Mouse (Mus musculus) MEL (cell line): ENCODE measurements around the gene Zdhhc12. TPM values are rescaled to one million over a fixed set of nuclear protein-coding genes. Genes with fewer than 3 reads are reported as not detected.

Experiments used
- DNase-seq: peaks from one replicate; pipeline ENCODE4 v3.0.0; 2011; ENCODE audit warnings: low read depth, low spot score
- H3K27ac ChIP-seq: 2 replicates; pipeline ENCODE4 v1.5.1; 2012; ENCODE audit warnings: low read depth, mild to moderate bottlenecking, control low read depth, low read length, moderate library complexity; ENCODE audit not compliant: control insufficient read depth
- H3K27me3 ChIP-seq, 2 experiments: fragments of 150-350 bp in 1 of 2; sonication (generic) in 1 of 2; 2 replicates each; pipeline ENCODE4 v1.6.1; 2012; ENCODE audit warnings: low read length in 2 of 2, mild to moderate bottlenecking in 2 of 2, improper control_type of control experiment in 1 of 2, moderate library complexity in 1 of 2; ENCODE audit not compliant: insufficient read depth in 2 of 2, control insufficient read depth in 1 of 2
- H3K36me3 ChIP-seq, 2 experiments: 2 replicates each; pipeline ENCODE4 v1.6.1; 2012 to 2014; ENCODE audit warnings: low read length in 2 of 2, improper control_type of control experiment in 1 of 2, inconsistent platforms in 1 of 2, mild to moderate bottlenecking in 1 of 2; ENCODE audit not compliant: insufficient read depth in 2 of 2, control insufficient read depth in 1 of 2
- H3K4me1 ChIP-seq, 2 experiments: fragments of 150-350 bp in 1 of 2; sonication (generic) in 1 of 2; 2 replicates each; pipeline ENCODE4 v1.6.1; 2012; ENCODE audit warnings: low read length in 2 of 2, improper control_type of control experiment in 1 of 2, mild to moderate bottlenecking in 1 of 2; ENCODE audit not compliant: insufficient read depth in 2 of 2, control insufficient read depth in 1 of 2
- H3K4me3 ChIP-seq, 2 experiments: fragments of 150-350 bp in 1 of 2; sonication (generic) in 1 of 2; 2 replicates each; pipeline ENCODE4 v1.5.1; 2012; ENCODE audit warnings: low read depth in 2 of 2, low read length in 2 of 2, mild to moderate bottlenecking in 2 of 2, moderate library complexity in 2 of 2, control low read depth in 1 of 2, improper control_type of control experiment in 1 of 2; ENCODE audit not compliant: control insufficient read depth in 1 of 2, insufficient read depth in 1 of 2
- H3K79me2 ChIP-seq: 2 replicates; pipeline ENCODE4 v1.6.1; 2012; ENCODE audit warnings: mild to moderate bottlenecking, low read length, moderate library complexity; ENCODE audit not compliant: control insufficient read depth, poor library complexity, insufficient read depth
- H3K9ac ChIP-seq: 2 replicates; pipeline ENCODE4 v1.6.1; 2012; ENCODE audit warnings: low read depth, mild to moderate bottlenecking, control low read depth, low read length, moderate library complexity; ENCODE audit not compliant: control insufficient read depth, poor library complexity, severe bottlenecking
- H3K9me3 ChIP-seq: fragments of 150-350 bp; sonication (generic); replicated peaks from 2 replicates; pipeline ENCODE4 v1.6.1; 2012; ENCODE audit warnings: mild to moderate bottlenecking, low read length, improper control_type of control experiment, moderate library complexity; ENCODE audit not compliant: insufficient read depth
- BHLHE40 ChIP-seq: IDR thresholded peaks from 2 replicates; pipeline ENCODE4 v1.6.1; 2012; ENCODE audit warnings: low read depth, mild to moderate bottlenecking, inconsistent platforms, low read length, improper control_type of control experiment, borderline replicate concordance
- CHD1 ChIP-seq: IDR thresholded peaks from 2 replicates; pipeline ENCODE4 v1.6.1; 2012; ENCODE audit warnings: low read depth, mild to moderate bottlenecking, inconsistent platforms, low read length, improper control_type of control experiment
- CHD2 ChIP-seq: IDR thresholded peaks from 2 replicates; pipeline ENCODE4 v1.6.1; 2011; ENCODE audit warnings: low read length, improper control_type of control experiment
- CTCF ChIP-seq, 3 experiments: IDR thresholded peaks in 2 of 3; conservative IDR thresholded peaks in 1 of 3; 2 replicates each; pipeline ENCODE4 v1.5.1; 2011 to 2012; ENCODE audit warnings: low read length in 3 of 3, low read depth in 2 of 3, mild to moderate bottlenecking in 2 of 3, improper control_type of control experiment in 1 of 3, inconsistent platforms in 1 of 3, mixed read lengths in 1 of 3, moderate library complexity in 1 of 3; ENCODE audit not compliant: control insufficient read depth in 1 of 3, insufficient read depth in 1 of 3, poor library complexity in 1 of 3, severe bottlenecking in 1 of 3
- E2F4 ChIP-seq: IDR thresholded peaks from 2 replicates; pipeline ENCODE4 v1.6.1; 2011; ENCODE audit warnings: low read depth, low read length, improper control_type of control experiment, borderline replicate concordance
- ELF1 ChIP-seq: IDR thresholded peaks from 2 replicates; pipeline ENCODE4 v1.6.1; 2014; ENCODE audit warnings: low read depth, mild to moderate bottlenecking, inconsistent platforms, low read length, improper control_type of control experiment, moderate library complexity
- EP300 ChIP-seq, 2 experiments: IDR thresholded peaks; 2 replicates each; pipeline ENCODE4 v1.6.1; 2011; ENCODE audit warnings: improper control_type of control experiment in 2 of 2, low read length in 2 of 2, low read depth in 1 of 2, mild to moderate bottlenecking in 1 of 2
- ETS1 ChIP-seq: IDR thresholded peaks from 2 replicates; pipeline ENCODE4 v1.6.1; 2012; ENCODE audit warnings: low read depth, mild to moderate bottlenecking, inconsistent platforms, low read length, improper control_type of control experiment, moderate library complexity
- GABPA ChIP-seq: IDR thresholded peaks from 2 replicates; pipeline ENCODE4 v1.6.1; 2012; ENCODE audit warnings: low read depth, mild to moderate bottlenecking, inconsistent platforms, low read length, improper control_type of control experiment, moderate library complexity
- GATA1 ChIP-seq: IDR thresholded peaks from 2 replicates; pipeline ENCODE4 v1.6.1; 2011; ENCODE audit warnings: low read depth, low read length, improper control_type of control experiment
- HCFC1 ChIP-seq: IDR thresholded peaks from 2 replicates; pipeline ENCODE4 v1.6.1; 2012; ENCODE audit warnings: low read depth, mild to moderate bottlenecking, inconsistent platforms, low read length, improper control_type of control experiment, moderate library complexity
- JUND ChIP-seq: IDR thresholded peaks from 2 replicates; pipeline ENCODE4 v1.6.1; 2011; ENCODE audit warnings: low read depth, mild to moderate bottlenecking, improper control_type of control experiment, low read length
- MAFK ChIP-seq: IDR thresholded peaks from 2 replicates; pipeline ENCODE4 v1.6.1; 2011; ENCODE audit warnings: low read depth, mild to moderate bottlenecking, low read length, improper control_type of control experiment, borderline replicate concordance
- MAZ ChIP-seq: IDR thresholded peaks from 2 replicates; pipeline ENCODE4 v1.6.1; 2012; ENCODE audit warnings: low read depth, mild to moderate bottlenecking, inconsistent platforms, low read length, improper control_type of control experiment
- MEF2A ChIP-seq: IDR thresholded peaks from 2 replicates; pipeline ENCODE4 v1.6.1; 2014; ENCODE audit warnings: low read depth, mild to moderate bottlenecking, inconsistent platforms, low read length, improper control_type of control experiment; ENCODE audit not compliant: poor library complexity, insufficient replicate concordance, severe bottlenecking; ENCODE audit errors: extremely low read depth
- MYB ChIP-seq: IDR thresholded peaks from 2 replicates; pipeline ENCODE4 v1.6.1; 2011; ENCODE audit warnings: mild to moderate bottlenecking, low read depth, low read length, improper control_type of control experiment
- MYC ChIP-seq: IDR thresholded peaks from 2 replicates; pipeline ENCODE4 v1.6.1; 2011; ENCODE audit warnings: low read depth, mild to moderate bottlenecking, low read length, improper control_type of control experiment, moderate library complexity
- NELFE ChIP-seq: IDR thresholded peaks from 2 replicates; pipeline ENCODE4 v1.6.1; 2011; ENCODE audit warnings: low read depth, low read length, improper control_type of control experiment
- POLR2A ChIP-seq, 2 experiments: IDR thresholded peaks; 2 replicates each; pipeline ENCODE4 v1.6.1; 2011 to 2012; ENCODE audit warnings: low read length in 2 of 2, mild to moderate bottlenecking in 2 of 2, control low read depth in 1 of 2, improper control_type of control experiment in 1 of 2, low read depth in 1 of 2, moderate library complexity in 1 of 2; ENCODE audit not compliant: control insufficient read depth in 1 of 2, insufficient read depth in 1 of 2, poor library complexity in 1 of 2
- POLR2AphosphoS2 ChIP-seq: IDR thresholded peaks from 2 replicates; pipeline ENCODE4 v1.6.1; 2011; ENCODE audit warnings: low read length, improper control_type of control experiment
- POLR2AphosphoS5 ChIP-seq: IDR thresholded peaks from 2 replicates; pipeline ENCODE4 v1.6.1; 2012; ENCODE audit warnings: low read depth, borderline replicate concordance, mild to moderate bottlenecking, inconsistent platforms, low read length, moderate library complexity, mixed read lengths
- RAD21 ChIP-seq: IDR thresholded peaks from 2 replicates; pipeline ENCODE4 v1.6.1; 2011; ENCODE audit warnings: mild to moderate bottlenecking, low read depth, low read length, improper control_type of control experiment
- SIN3A ChIP-seq: IDR thresholded peaks from 2 replicates; pipeline ENCODE4 v1.6.1; 2012; ENCODE audit warnings: low read length, improper control_type of control experiment, inconsistent platforms
- TAL1 ChIP-seq: IDR thresholded peaks from 2 replicates; pipeline ENCODE4 v1.6.1; 2012; ENCODE audit warnings: mild to moderate bottlenecking, inconsistent platforms, low read length, moderate library complexity, mixed read lengths
- TBP ChIP-seq: IDR thresholded peaks from 2 replicates; pipeline ENCODE4 v1.8.0; 2011; ENCODE audit warnings: low read depth, low read length, improper control_type of control experiment
- TCF12 ChIP-seq: IDR thresholded peaks from 2 replicates; pipeline ENCODE4 v1.6.1; 2014; ENCODE audit warnings: low read depth, mild to moderate bottlenecking, inconsistent platforms, low read length, improper control_type of control experiment, moderate library complexity
- UBTF ChIP-seq: IDR thresholded peaks from 2 replicates; pipeline ENCODE4 v1.6.1; 2012; ENCODE audit warnings: low read depth, mild to moderate bottlenecking, inconsistent platforms, low read length, improper control_type of control experiment, moderate library complexity, borderline replicate concordance; ENCODE audit not compliant: insufficient read depth
- USF1 ChIP-seq: IDR thresholded peaks from 2 replicates; pipeline ENCODE4 v1.6.1; 2014; ENCODE audit warnings: low read depth, mild to moderate bottlenecking, inconsistent platforms, low read length, improper control_type of control experiment, moderate library complexity
- USF2 ChIP-seq, 2 experiments: IDR thresholded peaks; 2 replicates each; pipeline ENCODE4 v1.6.1; 2011 to 2012; ENCODE audit warnings: improper control_type of control experiment in 2 of 2, low read length in 2 of 2, borderline replicate concordance in 1 of 2, inconsistent platforms in 1 of 2, low read depth in 1 of 2, mild to moderate bottlenecking in 1 of 2; ENCODE audit not compliant: insufficient read depth in 1 of 2
- ZKSCAN1 ChIP-seq: IDR thresholded peaks from 2 replicates; pipeline ENCODE4 v1.6.1; 2012; ENCODE audit warnings: low read depth, mild to moderate bottlenecking, inconsistent platforms, low read length, improper control_type of control experiment, moderate library complexity
- ZMIZ1 ChIP-seq: IDR thresholded peaks from 2 replicates; pipeline ENCODE4 v1.6.1; 2012; ENCODE audit warnings: low read depth, mild to moderate bottlenecking, inconsistent platforms, low read length, improper control_type of control experiment, moderate library complexity
- ZNF384 ChIP-seq: IDR thresholded peaks from 2 replicates; pipeline ENCODE4 v1.6.1; 2012; ENCODE audit warnings: low read depth, mild to moderate bottlenecking, inconsistent platforms, low read length, improper control_type of control experiment
- polyA plus RNA-seq, 2 experiments: library from polyadenylated mRNA; stranded (reverse) in 1 of 2; unstranded in 1 of 2; fragments of >175 nt in 1 of 2; fragments of >200 nt in 1 of 2; gene quantifications; 2 replicates each; pipeline versions ENCODE4 v1.2.1 to v1.2.4; 2012; ENCODE audit warnings: low replicate concordance in 2 of 2, low read depth in 1 of 2; ENCODE audit not compliant: insufficient read length in 2 of 2, insufficient read depth in 1 of 2, missing spikeins in 1 of 2
- total RNA-seq: library from RNA; depleted of rRNA; stranded (reverse); fragments of 300-350 nt; gene quantifications from 2 replicates; pipeline ENCODE4 v1.2.3, GENCODE M21; 2012

The Zdhhc12 gene
- total and polyA plus RNA-seq, 3 experiments, result 25.1 to 42.1 TPM; not detected in 1

- TF ChIP-seq POLR2A (IDR thresholded peaks at IDR 0.05; ENCODE audit: control insufficient read depth in 1 of 2, insufficient read depth in 1 of 2, low read depth in 1 of 2, low read length in 2 of 2, poor library complexity in 1 of 2) (peak in 1 of 2 experiments; percentile 69; a peak in 1 of 4 replicates), CHD1 (no peak)
- TF ChIP-seq, all 39 proteins: peak for 14
Measured at GRCm38 (mm10) chr2:30049831-30050230, 43.6 kb downstream of the Zdhhc12 start (continued).

GRCm38 (mm10) chr2:30048699-30049388, 44.6 kb downstream of the Zdhhc12 start, which contains the start of gene Wdr34:
Gene Wdr34 (minus strand): TSS chr2:30048881.
- Histone ChIP-seq H3K27me3 (no peaks in the 10 kb centered on the region), H3K4me1 (peaks cover 2 to 28% of the 10 kb centered on the region in 2 experiments), H3K79me2 (peaks cover 13% of the 10 kb centered on the region), H3K4me3 (peak within 1 kb of the TSS; percentile 61 to 64), H3K36me3 (peaks cover 0 to 20% of the 10 kb centered on the region in 2 experiments; a peak in 2 of 4 replicates), H3K27ac (peak within 1 kb of the TSS; percentile 98), H3K9me3 (no peaks in the 10 kb centered on the region), H3K9ac (peak within 1 kb of the TSS; percentile 87)
- DNase-seq, result peak; percentile 98
- TF ChIP-seq CTCF (IDR thresholded peaks at IDR 0.05 in 2 of 3, conservative IDR thresholded peaks at IDR 0.05 in 1 of 3; ENCODE audit: control insufficient read depth in 1 of 3, insufficient read depth in 1 of 3, low read depth in 2 of 3, low read length in 3 of 3, poor library complexity in 1 of 3, severe bottlenecking in 1 of 3) (no peak), MYB (no peak), SIN3A (peak; percentile 98), CHD1 (peak; percentile 90; the same call in 1 of the 2 replicates), TBP (peak; percentile 76; the same call in 1 of the 2 replicates), MEF2A (no peak), ZNF384 (no peak), POLR2AphosphoS2 (peak; percentile 34; the same call in 1 of the 2 replicates), JUND (no peak), GABPA (no peak), BHLHE40 (no peak), NELFE (peak; percentile 61), MAZ (peak; percentile 87; the same call in 1 of the 2 replicates), GATA1 (no peak), POLR2AphosphoS5 (no peak; the same call in 1 of the 2 replicates), ETS1 (peak; percentile 52; the same call in 1 of the 2 replicates), TAL1 (no peak), MYC (peak; percentile 86), ELF1 (peak; percentile 89), POLR2A (IDR thresholded peaks at IDR 0.05; ENCODE audit: control insufficient read depth in 1 of 2, insufficient read depth in 1 of 2, low read depth in 1 of 2, low read length in 2 of 2, poor library complexity in 1 of 2) (peak; percentile 69 to 84; a peak in 3 of 4 replicates), TCF12 (peak; percentile 65), E2F4 (peak; percentile 81; the same call in 1 of the 2 replicates), MAFK (no peak), USF2 (IDR thresholded peaks at IDR 0.05; ENCODE audit: borderline replicate concordance in 1 of 2, insufficient read depth in 1 of 2, low read depth in 1 of 2, low read length in 2 of 2) (no peak), HCFC1 (peak; percentile 95), ZKSCAN1 (no peak), USF1 (no peak; the same call in 1 of the 2 replicates), EP300 (IDR thresholded peaks at IDR 0.05; ENCODE audit: low read depth in 1 of 2, low read length in 2 of 2) (no peak; a peak in 1 of 4 replicates), RAD21 (no peak), CHD2 (no peak), UBTF (peak; percentile 71; the same call in 1 of the 2 replicates), ZMIZ1 (peak; percentile 63; the same call in 1 of the 2 replicates)
